Mouse (Mus musculus): ENCODE data around the gene Ucn2.

GRCm38 (mm10) chr9:109028919-109029318, 43.1 kb downstream of the Ucn2 start:
- TF ChIP-seq CTCF (IDR thresholded peaks at IDR 0.05; ENCODE audit: control insufficient read depth, insufficient read depth, insufficient replicate concordance, low read depth, low read length) (no peak), POLR2A (IDR thresholded peaks at IDR 0.05; ENCODE audit: control insufficient read depth, low read depth, low read length) (no peak)

Measured in testis, adult 2 months (tissue).